Comparison of ENCODE assay signal across 10 mouse cellular contexts in the genomic region with DNA sequence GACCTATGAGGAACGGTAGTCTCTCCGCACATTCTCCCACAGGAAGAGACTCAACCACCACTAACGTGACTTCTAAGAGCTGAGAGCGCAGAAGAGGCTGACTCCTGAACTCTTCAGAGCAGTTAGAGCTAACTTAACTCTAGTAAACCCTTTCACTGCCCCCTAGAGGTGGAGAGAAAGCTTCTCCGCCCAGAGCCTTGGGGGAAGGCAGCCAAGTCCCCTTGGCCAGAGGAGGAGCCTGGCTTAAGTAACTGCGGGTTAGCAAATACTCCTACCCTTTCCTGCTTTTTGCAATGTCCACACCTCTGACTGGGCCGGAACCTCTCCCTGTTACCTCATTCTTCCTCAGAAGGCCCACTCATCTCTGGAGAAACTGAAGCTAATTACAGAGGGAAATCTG. TPM values are rescaled to one million over a fixed set of nuclear protein-coding genes. Genes with fewer than 3 reads are reported as not detected.
DNase-seq lines count a peak whose midpoint lies in the region; ATAC-seq and TF ChIP-seq lines count a peak whose summit lies in the region.
"Had no signal": no experiment of that assay in that cellular context is flagged by ENCODE, and none has a peak within 500 bp of the region (broad histone marks: within the 10 kb centered on the region; RNA-seq: fewer than 3 reads in every experiment).

No protein-coding gene starts in this region.

- 26% methylated on average over 7 of the region's 7 CpGs for WGBS in heart, postnatal 0 days

- peak; percentile 10 for DNase-seq in layer of hippocampus, adult 11-12 months (ENCODE audit: low spot score)
- no peak for DNase-seq in layer of hippocampus, adult 9-10 months (ENCODE audit: low spot score)
- peak; percentile 87 for DNase-seq in R1 (ENCODE audit: low read depth, low spot score)
- peak; percentile 61 for DNase-seq in heart, postnatal 0 days (ENCODE audit: low spot score)
- DNase-seq in left cerebral cortex, postnatal 4 days = peak; percentile 63
- peak; percentile 72 for DNase-seq in retina, embryonic 14.5 days (ENCODE audit: low spot score)

- TF ChIP-seq POLR2A in cortical plate, adult 2 months (IDR thresholded peaks at IDR 0.05; ENCODE audit: extremely low read depth, insufficient read depth, low read length) = no peak

- TF ChIP-seq CTCF in cortical plate, adult 2 months (IDR thresholded peaks at IDR 0.05; ENCODE audit: extremely low read depth, insufficient read depth, low read length) = peak; percentile 38
- peak; percentile 56 for TF ChIP-seq CTCF in heart, postnatal 0 days (IDR thresholded peaks at IDR 0.05; ENCODE audit: low read depth)

- no peaks in the 10 kb centered on the region for H3K36me3 ChIP-seq in heart, postnatal 0 days (replicated peaks; ENCODE audit: control insufficient read depth, insufficient read depth, low read length)
- H3K36me3 ChIP-seq: embryonic facial prominence, embryonic 15.5 days; liver, embryonic 15.5 days had no signal

- H3K4me2 ChIP-seq in heart, postnatal 0 days (ENCODE audit: low read depth, low read length) = no peak overlapping the region
- H3K4me2 ChIP-seq: embryonic facial prominence, embryonic 15.5 days; liver, embryonic 15.5 days had no signal

- intact Hi-C loops in left cerebral cortex, postnatal 4 days (cut with DNase I) = loop anchor here (10.0 kb wide), 1 partner anchor 428 kb away; no protein-coding TSS in a partner anchor

- no peaks in the 10 kb centered on the region for H3K4me1 ChIP-seq in cortical plate, adult 2 months (ENCODE audit: control insufficient read depth, insufficient read depth, low read length)
- H3K4me1 ChIP-seq in heart, postnatal 0 days (ENCODE audit: control insufficient read depth, insufficient read depth) = 0 out of 2 replicates have a peak, but pooled peaks cover 5% of the 10 kb centered on the region

- H3K4me3 ChIP-seq in cortical plate, adult 2 months (ENCODE audit: insufficient read depth, low read length) = no peak overlapping the region
- no peak overlapping the region for H3K4me3 ChIP-seq in heart, postnatal 0 days (ENCODE audit: low read depth, low read length)
- H3K4me3 ChIP-seq: embryonic facial prominence, embryonic 15.5 days; liver, embryonic 15.5 days had no signal

- H3K27me3 ChIP-seq in heart, postnatal 0 days (ENCODE audit: control insufficient read depth, insufficient read depth, low read length) = no peaks in the 10 kb centered on the region
- H3K27me3 ChIP-seq: embryonic facial prominence, embryonic 15.5 days had no signal

- TF ChIP-seq EP300 in heart, postnatal 0 days (IDR thresholded peaks at IDR 0.05; ENCODE audit: low read depth) = no peak

- no peaks in the 10 kb centered on the region for H3K9me3 ChIP-seq in heart, postnatal 0 days (replicated peaks; ENCODE audit: control insufficient read depth, low read length)
- H3K9me3 ChIP-seq: embryonic facial prominence, embryonic 15.5 days; liver, embryonic 15.5 days had no signal

- peak; percentile 53; the same call in 1 of the 2 replicates for ATAC-seq in heart, postnatal 0 days (ENCODE audit: insufficient read depth, low read depth)
- ATAC-seq in activated CD4-positive, CD25-positive, alpha-beta regulatory T cell, adult 4 months = no peak

- H3K9ac ChIP-seq in heart, postnatal 0 days (replicated peaks; ENCODE audit: low read depth, low read length) = no peak overlapping the region
- H3K9ac ChIP-seq: embryonic facial prominence, embryonic 15.5 days; liver, embryonic 15.5 days had no signal

- H3K27ac ChIP-seq in cortical plate, adult 2 months (ENCODE audit: insufficient read depth, low read length) = no peak overlapping the region
- H3K27ac ChIP-seq in heart, postnatal 0 days (ENCODE audit: low read depth) = no peak overlapping the region
- H3K27ac ChIP-seq: embryonic facial prominence, embryonic 15.5 days; liver, embryonic 15.5 days had no signal

RNA-seq across cellular contexts. Expression of gene Slc28a3, which starts 17.5 kb away (rescaled TPM):
- not detected in 2 replicates for polyA plus RNA-seq in cortical plate, adult 2 months (2012; rRNA removed)
- total RNA-seq in heart, postnatal 0 days (2014; rRNA removed; ENCODE audit: low replicate concordance) = not detected in 2 replicates
- not detected in 2 replicates for polyA plus RNA-seq in heart, postnatal 0 days (2015; fragmentation: Nextera tagmentation; extraction: Ambion mirVana)
- total RNA-seq in left cerebral cortex, postnatal 4 days (2021) = under 1 TPM in 1 of 2 experiments, not detected in 1; 0.24 TPM
- under 1 TPM in 1 of 2 experiments, not detected in 1; 0.21 TPM for polyA plus RNA-seq in activated CD4-positive, CD25-positive, alpha-beta regulatory T cell, adult 4 months (2017; shearing (Covaris generic))
